Mouse (Mus musculus) erythroid progenitor cell, adult 5-6 weeks (primary cell): ENCODE results near the gene Clint1. TPM values are rescaled to one million over a fixed set of nuclear protein-coding genes. Genes with fewer than 3 reads are reported as not detected.
"Not testable (repeated sequence)": the region's sequence is repeated elsewhere in the genome, so short reads cannot be mapped to it uniquely, and the experiment has no call there.

Experiments
- ATAC-seq: replicated peaks from 2 replicates; pipeline ENCODE4 v1.8.0; 2016; ENCODE audit warnings: moderate number of reproducible peaks, mild to moderate bottlenecking, moderate TSS enrichment, inconsistent platforms; ENCODE audit not compliant: poor library complexity, low FRiP score, severe bottlenecking
- total RNA-seq, 2 experiments: library from RNA; stranded (forward) in 1 of 2; stranded (reverse) in 1 of 2; fragments of 150-400 nt in 1 of 2; fragments of 186-747, 209-891 nt in 1 of 2; gene quantifications; 2 replicates each; pipeline versions ENCODE4 v1.2.3 to v1.2.4; 2015 to 2017; ENCODE audit warnings: low replicate concordance in 2 of 2

Clint1 gene
- total RNA-seq, 2 experiments from 2014 or later = 36.9 to 46.5 TPM

DNA sequence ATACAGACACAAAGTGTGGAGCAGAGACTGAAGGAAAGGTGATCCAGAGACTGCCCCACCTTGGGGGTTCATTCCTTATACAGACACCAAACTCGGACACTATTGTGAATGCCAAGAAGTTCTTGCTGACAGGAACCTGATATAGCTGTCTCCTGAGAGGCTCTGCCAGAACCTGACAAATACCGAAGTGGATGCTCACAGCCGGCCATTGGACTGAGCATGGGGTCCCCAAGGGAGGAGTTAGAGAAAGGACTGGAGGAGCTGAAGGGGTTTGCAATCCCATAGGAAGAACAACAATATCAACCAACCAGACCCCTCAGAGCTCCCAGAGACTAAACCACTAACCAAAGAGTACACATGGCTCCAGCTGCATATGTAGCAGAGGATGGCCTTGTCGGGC lies 27.5 kb downstream of the Clint1 start:
- ATAC-seq = not testable (repeated sequence)

DNA sequence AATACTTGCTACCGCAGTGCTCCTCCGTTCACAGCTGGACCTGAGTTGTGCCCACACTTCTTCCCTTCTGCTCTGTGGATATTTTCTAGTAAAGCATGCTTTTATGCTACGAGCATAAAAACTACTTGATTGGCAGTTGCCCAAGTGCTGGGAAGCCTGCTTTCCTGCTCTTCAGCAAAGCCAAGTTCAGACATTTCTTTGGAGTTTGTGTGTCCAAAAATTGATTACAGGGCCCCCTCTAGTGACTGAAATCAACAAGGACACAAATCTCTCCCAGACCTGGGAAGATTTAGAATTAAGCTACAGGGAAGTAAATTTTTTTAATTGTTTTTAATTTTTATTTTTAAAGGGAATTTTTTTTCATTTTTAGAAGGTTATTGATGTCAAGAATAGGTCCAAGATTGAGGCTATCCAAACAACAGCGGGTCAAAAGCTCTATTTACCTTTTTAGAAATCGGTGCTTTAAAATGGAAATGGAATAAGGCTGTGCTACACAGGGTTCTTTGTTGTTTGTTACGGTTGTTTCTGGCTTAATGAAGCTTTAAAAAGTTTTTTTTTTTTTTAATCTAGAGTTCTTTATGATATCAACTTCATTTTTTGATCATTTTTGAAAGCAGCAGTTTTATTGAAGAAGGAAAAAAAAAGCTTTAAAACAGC lies 29.3 kb downstream of the Clint1 start:
- peak; percentile 58; the same call in 1 of the 2 replicates for ATAC-seq

DNA sequence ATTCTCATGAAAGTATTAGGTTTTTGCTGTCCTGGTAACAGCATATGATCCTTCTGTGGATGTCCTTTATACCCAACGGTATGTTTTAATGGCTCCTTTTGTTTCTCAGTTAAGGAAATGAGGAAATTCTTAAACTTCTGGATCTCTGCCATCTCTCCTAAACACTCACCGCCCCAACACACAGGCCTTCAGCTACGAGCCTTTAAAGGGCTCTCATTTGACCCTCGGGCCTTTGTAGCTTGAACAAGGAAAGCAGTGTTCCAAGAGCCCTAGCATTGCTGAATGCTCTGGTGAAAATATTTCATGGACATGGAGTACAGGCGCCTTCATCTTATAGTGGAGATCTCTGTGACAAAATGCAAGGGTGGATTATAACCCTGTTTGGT lies 29.8 kb downstream of the Clint1 start:
- no peak for ATAC-seq

DNA sequence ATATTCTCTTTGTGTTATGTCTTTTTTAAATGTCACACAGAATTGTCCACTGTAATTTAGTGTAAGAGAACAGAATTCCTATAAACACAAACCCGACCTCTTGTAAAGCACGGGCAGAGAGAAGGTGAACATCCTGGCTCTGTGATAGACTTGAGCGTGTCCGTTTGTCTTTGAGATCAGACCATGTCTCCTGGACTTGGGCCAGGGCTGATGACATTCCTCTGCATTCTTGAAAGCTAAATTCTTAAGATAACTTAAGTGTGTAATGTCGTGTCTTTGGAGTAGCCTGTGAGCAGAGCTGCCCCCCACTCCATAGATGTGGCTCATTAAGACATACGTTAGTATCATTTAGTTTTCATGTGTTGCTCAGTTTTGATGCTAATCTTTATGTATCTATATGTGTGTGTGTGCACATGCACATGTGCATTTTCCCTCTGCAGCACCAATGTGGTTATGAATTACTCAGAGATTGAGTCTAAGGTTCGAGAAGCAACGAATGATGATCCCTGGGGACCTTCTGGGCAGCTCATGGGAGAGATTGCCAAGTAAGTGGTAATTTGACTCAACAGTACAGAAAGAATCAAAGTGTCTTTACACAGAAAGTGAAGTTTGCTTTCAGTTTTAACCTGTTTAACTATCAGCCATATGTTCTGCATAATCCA lies 31.6 kb downstream of the Clint1 start:
- ATAC-seq = no peak

DNA sequence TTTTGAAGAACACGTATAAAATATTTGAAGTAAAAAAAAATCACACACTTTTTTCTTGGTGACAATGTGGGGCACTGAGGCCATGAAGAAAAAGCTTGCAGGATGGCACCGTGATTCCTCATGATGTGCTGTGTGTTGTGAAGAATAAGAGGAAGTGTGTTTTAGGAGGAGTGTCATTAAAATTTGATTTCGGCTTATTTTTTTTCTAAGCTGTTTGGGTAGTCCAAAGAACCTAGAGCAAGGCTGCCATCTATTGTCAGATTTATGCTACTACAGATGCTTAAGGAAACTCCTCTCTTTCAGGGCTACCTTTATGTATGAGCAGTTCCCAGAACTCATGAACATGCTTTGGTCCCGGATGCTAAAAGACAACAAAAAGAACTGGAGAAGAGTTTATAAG lies 32.2 kb downstream of the Clint1 start:
- no peak for ATAC-seq

DNA sequence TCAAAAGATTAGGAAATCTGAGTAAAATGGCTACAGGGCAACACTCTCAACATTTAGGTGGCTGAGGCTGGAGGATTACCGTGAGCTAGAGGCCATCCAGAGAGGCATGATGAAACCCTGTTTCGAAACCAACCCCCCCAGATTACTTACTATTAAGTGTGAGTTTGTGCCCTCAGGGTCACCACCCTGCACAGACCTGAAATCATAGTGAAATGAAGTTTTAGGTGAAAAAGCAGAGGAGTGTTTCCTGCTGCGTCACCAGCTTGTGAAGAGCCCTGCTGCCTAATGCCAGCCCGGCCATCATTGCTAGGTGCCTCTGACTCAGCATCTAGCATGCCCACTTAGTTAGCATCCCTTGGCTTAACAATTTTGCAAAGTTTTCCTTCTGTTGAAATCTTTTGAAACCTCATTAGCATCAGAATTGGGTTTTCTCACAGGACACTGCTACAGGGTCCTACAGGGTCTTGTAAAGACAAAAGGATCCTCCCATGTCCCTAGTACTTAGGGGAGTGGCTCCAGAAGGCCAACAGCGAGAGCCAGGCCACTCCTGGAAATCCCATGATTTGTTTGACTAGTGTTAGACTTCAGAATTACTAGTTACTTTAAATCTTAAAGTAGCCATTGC lies 33.9 kb downstream of the Clint1 start:
- no peak for ATAC-seq

DNA sequence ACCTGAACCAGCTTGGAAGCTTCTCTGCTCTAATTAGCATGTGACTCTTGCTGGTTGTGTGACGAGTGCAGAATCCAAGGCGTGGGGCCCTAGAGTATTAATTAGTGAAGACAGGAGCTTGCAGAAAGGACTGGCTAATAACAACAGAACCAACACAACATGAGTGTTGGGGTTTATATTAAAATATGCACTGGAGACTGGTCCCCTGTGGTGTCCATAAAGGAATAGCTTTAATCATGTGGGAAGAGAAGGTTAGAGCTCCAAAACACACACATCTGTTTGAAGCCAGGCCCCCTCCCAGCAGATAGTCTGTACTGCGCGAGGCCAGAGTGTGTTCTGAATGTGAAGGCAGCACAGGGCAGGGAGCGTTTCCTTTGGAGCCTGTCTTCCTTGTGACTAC lies 34.7 kb downstream of the Clint1 start:
- no peak for ATAC-seq

DNA sequence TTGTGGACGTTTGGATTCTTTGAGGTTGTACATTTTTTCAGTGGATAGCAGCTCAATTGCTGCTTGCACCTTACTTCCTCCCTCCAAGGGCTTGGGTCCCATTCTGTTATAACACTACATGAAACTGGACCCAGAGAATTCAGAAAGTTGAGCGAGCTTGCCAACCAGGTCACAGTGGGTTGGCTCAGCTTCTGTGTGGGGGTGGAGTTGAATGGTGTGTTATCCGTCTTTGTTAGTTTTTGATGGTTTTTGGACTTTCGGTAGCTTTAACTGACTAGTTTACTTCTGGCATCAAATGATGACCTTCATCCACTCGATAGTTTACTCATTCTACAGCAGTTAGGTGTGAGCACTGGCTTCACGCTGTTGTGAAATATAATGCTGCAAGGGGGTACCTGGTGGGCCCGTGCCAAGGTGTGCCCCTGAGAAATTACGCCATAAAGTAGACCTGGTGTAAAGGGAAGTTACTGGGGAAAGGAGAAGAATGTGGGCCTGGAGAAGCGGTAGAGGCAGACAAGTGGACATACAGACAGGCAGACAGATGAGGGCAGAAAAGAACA lies 36.7 kb downstream of the Clint1 start:
- ATAC-seq = no peak

DNA sequence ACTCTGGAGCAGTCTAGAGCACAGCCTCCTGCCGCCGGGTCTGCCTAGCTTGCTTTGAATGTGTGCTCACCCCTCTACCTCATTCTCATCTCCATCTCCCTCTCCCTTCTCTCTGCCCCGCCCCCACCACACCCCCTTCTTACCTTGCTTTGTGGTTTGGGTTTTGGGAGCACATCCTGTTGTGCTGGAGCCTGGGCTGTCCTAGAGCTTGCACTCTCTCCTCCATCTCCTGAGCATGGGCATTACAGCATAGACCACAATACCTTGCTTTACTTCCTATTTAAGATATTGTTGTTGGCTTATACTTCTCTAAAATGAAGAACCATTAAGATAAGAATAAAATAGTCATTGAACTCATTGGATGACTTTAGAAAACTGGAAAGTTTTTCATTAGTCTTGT lies 38.1 kb downstream of the Clint1 start:
- no peak for ATAC-seq

DNA sequence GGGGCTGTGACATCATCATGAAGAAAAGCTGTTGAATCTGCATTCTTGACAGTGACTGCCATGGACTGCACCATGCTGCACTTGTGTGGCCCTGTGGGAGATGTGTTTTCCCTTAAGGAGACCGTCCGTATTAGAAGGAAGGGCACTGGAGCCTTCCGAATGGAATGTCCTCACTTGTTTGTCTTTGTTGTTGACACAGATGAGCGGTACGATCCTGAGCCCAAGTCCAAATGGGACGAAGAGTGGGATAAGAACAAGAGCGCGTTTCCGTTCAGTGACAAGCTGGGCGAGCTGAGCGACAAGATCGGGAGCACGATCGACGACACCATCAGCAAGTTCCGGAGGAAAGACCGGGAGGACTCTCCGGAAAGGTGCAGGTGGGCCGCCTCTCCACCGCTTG lies 38.6 kb downstream of the Clint1 start:
- no peak for ATAC-seq

DNA sequence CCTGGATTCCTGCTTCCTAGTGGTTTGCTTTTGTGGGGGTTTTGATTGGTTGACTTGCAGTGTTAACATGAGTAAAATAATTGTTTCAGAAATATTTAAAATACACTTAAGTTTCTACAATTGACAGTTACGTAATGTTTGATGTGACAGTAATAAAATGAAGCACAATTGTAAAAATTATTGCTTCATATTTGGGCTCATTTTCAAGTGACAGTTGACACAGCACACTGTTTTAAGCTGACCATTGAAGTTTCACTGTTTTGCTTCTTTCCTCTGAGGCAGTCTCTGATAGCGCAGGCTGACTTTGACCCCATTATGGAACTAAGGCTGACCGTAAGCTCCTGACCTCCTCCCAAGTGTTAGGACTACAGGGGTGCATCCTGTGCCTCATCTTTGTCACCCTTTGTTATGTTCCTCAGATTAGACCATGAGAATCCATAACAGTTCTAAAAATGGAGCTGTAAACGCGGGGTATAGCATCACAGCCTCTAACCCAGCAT lies 41.1 kb downstream of the Clint1 start:
- no peak for ATAC-seq

DNA sequence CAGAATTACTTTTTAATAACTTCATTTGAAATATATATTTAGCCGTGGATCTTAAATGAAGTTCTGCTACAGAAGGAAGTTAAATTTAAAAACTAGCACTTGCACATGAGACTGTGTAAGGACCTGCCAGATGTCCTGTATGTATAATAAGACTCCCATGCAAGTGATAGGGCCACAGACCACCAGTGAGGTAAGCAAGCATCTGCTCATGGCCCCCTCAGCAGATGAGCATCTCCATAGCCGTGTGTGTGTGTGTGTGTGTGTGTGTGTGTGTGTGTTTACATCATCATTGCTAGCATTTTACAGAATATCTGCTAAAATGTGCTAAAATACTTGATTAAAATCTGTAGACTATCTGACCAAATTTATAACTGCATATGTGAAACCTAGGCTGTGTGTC lies 45.5 kb downstream of the Clint1 start:
- ATAC-seq = no peak

DNA sequence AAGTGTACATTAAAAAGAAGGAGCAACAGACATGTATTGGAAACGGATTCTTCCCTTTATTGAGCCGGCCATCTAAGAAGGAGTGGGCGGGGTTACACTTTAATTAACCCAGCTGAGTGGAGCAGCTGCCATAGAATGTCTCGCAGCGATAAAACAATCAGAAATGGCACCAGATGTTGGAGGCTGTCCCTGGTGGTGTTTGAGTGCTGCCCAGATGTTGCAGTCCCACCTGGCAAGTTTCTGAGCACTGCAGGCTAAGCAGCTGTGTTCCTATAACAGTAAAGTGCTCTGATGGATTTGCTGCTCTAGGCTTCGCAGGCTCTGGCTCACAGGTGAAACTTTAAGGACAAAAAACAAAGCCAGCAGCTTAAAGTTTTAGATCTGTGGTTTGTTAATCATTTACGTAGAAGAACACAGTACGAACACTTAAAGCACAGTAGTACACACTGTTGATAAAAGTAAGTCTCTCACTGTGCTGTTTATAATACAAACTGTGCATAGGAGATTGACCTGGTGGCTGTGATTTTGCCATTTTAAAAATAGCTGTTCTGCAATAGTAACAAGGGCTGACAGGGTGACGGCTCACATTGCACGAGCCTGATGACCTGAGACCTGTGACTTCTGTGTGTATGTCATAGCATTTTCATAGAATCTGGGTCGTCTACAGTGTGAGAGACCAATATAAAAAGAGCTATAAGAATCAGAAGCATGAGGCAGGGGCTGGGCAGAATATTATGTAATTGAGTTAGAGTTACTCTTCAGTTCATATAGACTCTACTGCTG lies 48.6 kb downstream of the Clint1 start:
- ATAC-seq = no peak

DNA sequence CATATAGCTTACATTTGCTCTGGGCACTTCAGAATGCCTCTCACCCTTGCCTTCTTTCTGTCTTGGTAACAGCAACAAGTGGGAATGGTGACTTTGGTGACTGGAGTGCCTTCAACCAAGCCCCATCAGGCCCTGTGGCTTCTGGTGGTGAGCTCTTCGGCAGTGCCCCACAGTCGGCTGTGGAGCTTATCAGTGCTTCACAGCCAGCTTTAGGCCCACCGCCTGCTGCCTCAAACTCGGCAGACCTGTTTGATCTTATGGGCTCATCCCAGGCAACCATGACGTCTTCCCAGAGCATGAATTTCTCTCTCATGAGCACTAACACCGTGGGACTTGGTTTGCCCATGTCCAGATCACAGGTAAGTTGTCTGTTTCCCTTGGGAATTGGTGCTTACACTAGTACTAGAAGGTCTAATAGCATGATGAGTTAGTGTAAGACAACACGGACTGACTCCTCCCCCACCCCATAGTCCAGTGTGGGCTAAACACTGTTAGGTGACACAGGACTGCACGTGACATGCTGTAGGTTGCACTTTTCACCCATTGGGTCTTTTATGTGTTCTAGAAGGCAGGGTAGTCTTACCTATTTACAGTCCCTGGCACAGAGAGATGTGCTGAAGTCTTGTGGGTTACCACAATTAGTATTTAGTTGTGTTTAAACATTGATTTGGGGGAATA lies 54.4 kb downstream of the Clint1 start:
- peak; percentile 52; the same call in 1 of the 2 replicates for ATAC-seq

DNA sequence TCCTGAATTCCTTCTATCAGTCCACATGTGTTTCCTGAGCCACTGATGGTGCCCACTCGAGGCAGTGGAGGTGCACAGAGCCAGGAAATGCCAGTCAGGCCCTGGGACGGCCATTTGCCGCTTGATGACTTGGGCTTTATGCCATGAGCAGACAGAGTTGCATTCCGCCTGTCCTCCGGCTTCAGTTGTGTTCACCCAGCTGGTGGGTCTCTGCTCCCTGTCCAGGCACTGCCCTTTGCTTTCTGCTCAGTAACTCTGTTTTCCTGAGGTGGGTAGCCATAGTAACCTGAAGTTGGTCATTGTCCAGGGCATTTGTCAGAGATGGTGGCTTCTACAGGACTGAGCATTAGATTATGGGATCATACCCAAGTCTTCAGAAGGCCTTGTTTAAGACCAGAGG lies 55.5 kb downstream of the Clint1 start:
- no peak for ATAC-seq

DNA sequence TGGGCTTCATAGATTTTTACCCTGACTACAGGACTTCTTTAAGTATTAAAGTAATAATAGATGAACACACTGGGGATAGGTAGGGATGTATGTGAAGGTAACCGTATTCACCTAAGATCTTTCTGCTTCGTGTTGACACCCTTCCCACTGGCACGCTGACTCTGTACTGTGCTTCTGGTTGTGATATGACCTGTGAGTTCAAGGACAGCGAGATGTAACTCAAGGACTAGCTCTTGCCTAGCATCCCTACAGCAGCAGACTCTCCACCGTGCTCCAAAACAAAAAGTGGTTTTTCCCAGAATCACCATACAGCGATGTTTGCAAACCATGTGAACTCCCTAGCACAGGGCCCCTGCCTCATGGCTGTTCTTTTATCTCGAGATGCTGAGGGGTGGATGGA lies 56.2 kb downstream of the Clint1 start:
- no peak for ATAC-seq

DNA sequence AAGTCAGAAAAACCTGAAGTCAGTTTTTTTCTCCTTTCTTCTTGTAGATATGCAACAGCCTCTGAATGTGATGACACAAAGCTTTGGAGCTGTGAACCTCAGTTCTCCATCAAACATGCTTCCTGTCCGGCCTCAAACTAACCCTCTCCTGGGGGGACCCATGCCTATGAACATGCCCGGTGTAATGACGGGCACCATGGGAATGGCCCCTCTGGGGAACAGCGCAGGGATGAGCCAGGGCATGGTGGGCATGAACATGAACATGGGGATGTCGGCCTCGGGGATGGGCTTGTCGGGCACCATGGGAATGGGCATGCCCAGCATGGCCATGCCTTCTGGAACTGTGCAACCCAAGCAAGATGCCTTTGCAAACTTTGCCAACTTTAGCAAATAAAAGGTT lies 57.0 kb downstream of the Clint1 start:
- ATAC-seq = no peak

DNA sequence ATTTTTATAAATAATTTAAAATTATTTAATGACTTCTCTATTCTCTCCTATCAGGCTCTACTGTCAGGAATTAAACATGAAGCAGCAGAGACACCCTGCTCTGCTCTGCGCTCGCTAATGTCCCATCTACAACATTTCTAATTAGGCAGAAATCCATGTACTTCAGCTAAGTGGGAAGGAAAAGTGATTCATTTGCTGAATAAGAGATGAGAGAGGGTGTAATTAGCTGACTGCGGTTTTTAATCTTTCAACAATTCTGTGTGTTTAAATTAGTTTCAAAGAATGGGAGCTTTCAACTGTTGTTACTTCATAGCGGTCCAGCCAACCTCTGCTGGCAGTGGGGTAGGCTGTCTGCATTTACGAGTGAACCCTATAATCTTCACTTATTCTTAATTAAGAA lies 58.9 kb downstream of the Clint1 start:
- no peak for ATAC-seq

DNA sequence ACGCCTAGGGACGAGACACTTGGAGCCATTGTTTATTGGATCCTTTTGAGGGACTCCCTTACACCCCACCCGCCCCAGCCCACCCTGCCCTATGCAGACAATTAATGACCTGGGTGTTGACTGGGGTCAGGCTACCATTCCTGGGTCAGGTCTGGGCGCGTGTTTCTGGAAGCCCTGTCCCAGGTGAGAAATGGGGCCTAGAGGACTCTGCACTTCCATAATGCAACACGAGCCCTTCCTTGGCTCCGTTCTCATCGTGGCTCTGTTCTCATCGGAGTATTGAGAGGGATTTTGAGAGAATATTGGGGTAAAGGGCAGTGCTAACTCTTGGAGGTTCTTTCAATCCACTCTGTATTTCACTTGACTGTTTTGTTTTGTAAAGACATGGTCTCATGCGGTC lies 64.3 kb downstream of the Clint1 start:
- no peak for ATAC-seq

DNA sequence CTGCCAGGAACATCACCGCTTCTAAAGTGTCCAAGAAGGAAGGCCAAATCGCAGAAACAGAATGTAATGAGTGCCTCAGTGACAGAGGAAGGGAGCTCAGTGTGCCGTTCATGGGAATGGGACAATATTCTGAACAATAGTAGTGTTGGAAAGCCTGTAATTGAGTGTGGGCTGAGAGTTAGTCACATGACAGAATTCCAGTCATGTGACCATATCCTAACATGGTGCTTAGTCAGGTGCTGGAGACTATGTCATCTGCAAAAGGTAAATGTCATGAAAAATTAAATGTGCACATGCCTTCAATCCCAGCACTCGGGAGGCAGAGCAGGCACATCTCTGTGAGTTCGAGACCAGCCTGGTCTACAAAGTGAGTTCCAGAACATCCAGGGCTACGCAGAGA lies 66.2 kb downstream of the Clint1 start:
- no peak for ATAC-seq
